Mouse (Mus musculus) MEL (cell line): Measurements from ENCODE around the gene Odc1. TPM values are rescaled to one million over a fixed set of nuclear protein-coding genes. Genes with fewer than 3 reads are reported as not detected.

Experiments
- DNase-seq: peaks from one replicate; pipeline ENCODE4 v3.0.0; 2011; ENCODE audit warnings: low read depth, low spot score
- H3K27ac ChIP-seq: 2 replicates; pipeline ENCODE4 v1.5.1; 2012; ENCODE audit warnings: low read depth, mild to moderate bottlenecking, control low read depth, low read length, moderate library complexity; ENCODE audit not compliant: control insufficient read depth
- H3K27me3 ChIP-seq, 2 experiments: fragments of 150-350 bp in 1 of 2; sonication (generic) in 1 of 2; 2 replicates each; pipeline ENCODE4 v1.6.1; 2012; ENCODE audit warnings: low read length in 2 of 2, mild to moderate bottlenecking in 2 of 2, improper control_type of control experiment in 1 of 2, moderate library complexity in 1 of 2; ENCODE audit not compliant: insufficient read depth in 2 of 2, control insufficient read depth in 1 of 2
- H3K36me3 ChIP-seq, 2 experiments: 2 replicates each; pipeline ENCODE4 v1.6.1; 2012 to 2014; ENCODE audit warnings: low read length in 2 of 2, improper control_type of control experiment in 1 of 2, inconsistent platforms in 1 of 2, mild to moderate bottlenecking in 1 of 2; ENCODE audit not compliant: insufficient read depth in 2 of 2, control insufficient read depth in 1 of 2
- H3K4me1 ChIP-seq, 2 experiments: fragments of 150-350 bp in 1 of 2; sonication (generic) in 1 of 2; 2 replicates each; pipeline ENCODE4 v1.6.1; 2012; ENCODE audit warnings: low read length in 2 of 2, improper control_type of control experiment in 1 of 2, mild to moderate bottlenecking in 1 of 2; ENCODE audit not compliant: insufficient read depth in 2 of 2, control insufficient read depth in 1 of 2
- H3K4me3 ChIP-seq, 2 experiments: fragments of 150-350 bp in 1 of 2; sonication (generic) in 1 of 2; 2 replicates each; pipeline ENCODE4 v1.5.1; 2012; ENCODE audit warnings: low read depth in 2 of 2, low read length in 2 of 2, mild to moderate bottlenecking in 2 of 2, moderate library complexity in 2 of 2, control low read depth in 1 of 2, improper control_type of control experiment in 1 of 2; ENCODE audit not compliant: control insufficient read depth in 1 of 2, insufficient read depth in 1 of 2
- H3K79me2 ChIP-seq: 2 replicates; pipeline ENCODE4 v1.6.1; 2012; ENCODE audit warnings: mild to moderate bottlenecking, low read length, moderate library complexity; ENCODE audit not compliant: control insufficient read depth, poor library complexity, insufficient read depth
- H3K9ac ChIP-seq: 2 replicates; pipeline ENCODE4 v1.6.1; 2012; ENCODE audit warnings: low read depth, mild to moderate bottlenecking, control low read depth, low read length, moderate library complexity; ENCODE audit not compliant: control insufficient read depth, poor library complexity, severe bottlenecking
- H3K9me3 ChIP-seq: fragments of 150-350 bp; sonication (generic); replicated peaks from 2 replicates; pipeline ENCODE4 v1.6.1; 2012; ENCODE audit warnings: mild to moderate bottlenecking, low read length, improper control_type of control experiment, moderate library complexity; ENCODE audit not compliant: insufficient read depth
- BHLHE40 ChIP-seq: IDR thresholded peaks from 2 replicates; pipeline ENCODE4 v1.6.1; 2012; ENCODE audit warnings: low read depth, mild to moderate bottlenecking, inconsistent platforms, low read length, improper control_type of control experiment, borderline replicate concordance
- CHD1 ChIP-seq: IDR thresholded peaks from 2 replicates; pipeline ENCODE4 v1.6.1; 2012; ENCODE audit warnings: low read depth, mild to moderate bottlenecking, inconsistent platforms, low read length, improper control_type of control experiment
- CHD2 ChIP-seq: IDR thresholded peaks from 2 replicates; pipeline ENCODE4 v1.6.1; 2011; ENCODE audit warnings: low read length, improper control_type of control experiment
- CTCF ChIP-seq, 3 experiments: IDR thresholded peaks in 2 of 3; conservative IDR thresholded peaks in 1 of 3; 2 replicates each; pipeline ENCODE4 v1.5.1; 2011 to 2012; ENCODE audit warnings: low read length in 3 of 3, low read depth in 2 of 3, mild to moderate bottlenecking in 2 of 3, improper control_type of control experiment in 1 of 3, inconsistent platforms in 1 of 3, mixed read lengths in 1 of 3, moderate library complexity in 1 of 3; ENCODE audit not compliant: control insufficient read depth in 1 of 3, insufficient read depth in 1 of 3, poor library complexity in 1 of 3, severe bottlenecking in 1 of 3
- E2F4 ChIP-seq: IDR thresholded peaks from 2 replicates; pipeline ENCODE4 v1.6.1; 2011; ENCODE audit warnings: low read depth, low read length, improper control_type of control experiment, borderline replicate concordance
- ELF1 ChIP-seq: IDR thresholded peaks from 2 replicates; pipeline ENCODE4 v1.6.1; 2014; ENCODE audit warnings: low read depth, mild to moderate bottlenecking, inconsistent platforms, low read length, improper control_type of control experiment, moderate library complexity
- EP300 ChIP-seq, 2 experiments: IDR thresholded peaks; 2 replicates each; pipeline ENCODE4 v1.6.1; 2011; ENCODE audit warnings: improper control_type of control experiment in 2 of 2, low read length in 2 of 2, low read depth in 1 of 2, mild to moderate bottlenecking in 1 of 2
- GABPA ChIP-seq: IDR thresholded peaks from 2 replicates; pipeline ENCODE4 v1.6.1; 2012; ENCODE audit warnings: low read depth, mild to moderate bottlenecking, inconsistent platforms, low read length, improper control_type of control experiment, moderate library complexity
- GATA1 ChIP-seq: IDR thresholded peaks from 2 replicates; pipeline ENCODE4 v1.6.1; 2011; ENCODE audit warnings: low read depth, low read length, improper control_type of control experiment
- HCFC1 ChIP-seq: IDR thresholded peaks from 2 replicates; pipeline ENCODE4 v1.6.1; 2012; ENCODE audit warnings: low read depth, mild to moderate bottlenecking, inconsistent platforms, low read length, improper control_type of control experiment, moderate library complexity
- JUND ChIP-seq: IDR thresholded peaks from 2 replicates; pipeline ENCODE4 v1.6.1; 2011; ENCODE audit warnings: low read depth, mild to moderate bottlenecking, improper control_type of control experiment, low read length
- KAT2A ChIP-seq: conservative IDR thresholded peaks from 2 replicates; pipeline ENCODE4 v1.6.1; 2012; ENCODE audit warnings: low read depth, low read length, improper control_type of control experiment, inconsistent platforms
- MAFK ChIP-seq: IDR thresholded peaks from 2 replicates; pipeline ENCODE4 v1.6.1; 2011; ENCODE audit warnings: low read depth, mild to moderate bottlenecking, low read length, improper control_type of control experiment, borderline replicate concordance
- MAX ChIP-seq: IDR thresholded peaks from 2 replicates; pipeline ENCODE4 v1.6.1; 2011; ENCODE audit warnings: low read length, improper control_type of control experiment
- MAZ ChIP-seq: IDR thresholded peaks from 2 replicates; pipeline ENCODE4 v1.6.1; 2012; ENCODE audit warnings: low read depth, mild to moderate bottlenecking, inconsistent platforms, low read length, improper control_type of control experiment
- MEF2A ChIP-seq: IDR thresholded peaks from 2 replicates; pipeline ENCODE4 v1.6.1; 2014; ENCODE audit warnings: low read depth, mild to moderate bottlenecking, inconsistent platforms, low read length, improper control_type of control experiment; ENCODE audit not compliant: poor library complexity, insufficient replicate concordance, severe bottlenecking; ENCODE audit errors: extremely low read depth
- MXI1 ChIP-seq: IDR thresholded peaks from 2 replicates; pipeline ENCODE4 v1.6.1; 2011; ENCODE audit warnings: mild to moderate bottlenecking, low read depth, low read length, improper control_type of control experiment
- MYB ChIP-seq: IDR thresholded peaks from 2 replicates; pipeline ENCODE4 v1.6.1; 2011; ENCODE audit warnings: mild to moderate bottlenecking, low read depth, low read length, improper control_type of control experiment
- MYC ChIP-seq: IDR thresholded peaks from 2 replicates; pipeline ENCODE4 v1.6.1; 2011; ENCODE audit warnings: low read depth, mild to moderate bottlenecking, low read length, improper control_type of control experiment, moderate library complexity
- NELFE ChIP-seq: IDR thresholded peaks from 2 replicates; pipeline ENCODE4 v1.6.1; 2011; ENCODE audit warnings: low read depth, low read length, improper control_type of control experiment
- POLR2A ChIP-seq, 2 experiments: IDR thresholded peaks; 2 replicates each; pipeline ENCODE4 v1.6.1; 2011 to 2012; ENCODE audit warnings: low read length in 2 of 2, mild to moderate bottlenecking in 2 of 2, control low read depth in 1 of 2, improper control_type of control experiment in 1 of 2, low read depth in 1 of 2, moderate library complexity in 1 of 2; ENCODE audit not compliant: control insufficient read depth in 1 of 2, insufficient read depth in 1 of 2, poor library complexity in 1 of 2
- POLR2AphosphoS2 ChIP-seq: IDR thresholded peaks from 2 replicates; pipeline ENCODE4 v1.6.1; 2011; ENCODE audit warnings: low read length, improper control_type of control experiment
- POLR2AphosphoS5 ChIP-seq: IDR thresholded peaks from 2 replicates; pipeline ENCODE4 v1.6.1; 2012; ENCODE audit warnings: low read depth, borderline replicate concordance, mild to moderate bottlenecking, inconsistent platforms, low read length, moderate library complexity, mixed read lengths
- RAD21 ChIP-seq: IDR thresholded peaks from 2 replicates; pipeline ENCODE4 v1.6.1; 2011; ENCODE audit warnings: mild to moderate bottlenecking, low read depth, low read length, improper control_type of control experiment
- RCOR1 ChIP-seq: IDR thresholded peaks from 2 replicates; pipeline ENCODE4 v1.6.1; 2012; ENCODE audit warnings: low read depth, mild to moderate bottlenecking, inconsistent platforms, low read length, improper control_type of control experiment
- SIN3A ChIP-seq: IDR thresholded peaks from 2 replicates; pipeline ENCODE4 v1.6.1; 2012; ENCODE audit warnings: low read length, improper control_type of control experiment, inconsistent platforms
- TAL1 ChIP-seq: IDR thresholded peaks from 2 replicates; pipeline ENCODE4 v1.6.1; 2012; ENCODE audit warnings: mild to moderate bottlenecking, inconsistent platforms, low read length, moderate library complexity, mixed read lengths
- TBP ChIP-seq: IDR thresholded peaks from 2 replicates; pipeline ENCODE4 v1.8.0; 2011; ENCODE audit warnings: low read depth, low read length, improper control_type of control experiment
- TCF12 ChIP-seq: IDR thresholded peaks from 2 replicates; pipeline ENCODE4 v1.6.1; 2014; ENCODE audit warnings: low read depth, mild to moderate bottlenecking, inconsistent platforms, low read length, improper control_type of control experiment, moderate library complexity
- UBTF ChIP-seq: IDR thresholded peaks from 2 replicates; pipeline ENCODE4 v1.6.1; 2012; ENCODE audit warnings: low read depth, mild to moderate bottlenecking, inconsistent platforms, low read length, improper control_type of control experiment, moderate library complexity, borderline replicate concordance; ENCODE audit not compliant: insufficient read depth
- USF1 ChIP-seq: IDR thresholded peaks from 2 replicates; pipeline ENCODE4 v1.6.1; 2014; ENCODE audit warnings: low read depth, mild to moderate bottlenecking, inconsistent platforms, low read length, improper control_type of control experiment, moderate library complexity
- USF2 ChIP-seq, 2 experiments: IDR thresholded peaks; 2 replicates each; pipeline ENCODE4 v1.6.1; 2011 to 2012; ENCODE audit warnings: improper control_type of control experiment in 2 of 2, low read length in 2 of 2, borderline replicate concordance in 1 of 2, inconsistent platforms in 1 of 2, low read depth in 1 of 2, mild to moderate bottlenecking in 1 of 2; ENCODE audit not compliant: insufficient read depth in 1 of 2
- ZKSCAN1 ChIP-seq: IDR thresholded peaks from 2 replicates; pipeline ENCODE4 v1.6.1; 2012; ENCODE audit warnings: low read depth, mild to moderate bottlenecking, inconsistent platforms, low read length, improper control_type of control experiment, moderate library complexity
- ZMIZ1 ChIP-seq: IDR thresholded peaks from 2 replicates; pipeline ENCODE4 v1.6.1; 2012; ENCODE audit warnings: low read depth, mild to moderate bottlenecking, inconsistent platforms, low read length, improper control_type of control experiment, moderate library complexity
- ZNF384 ChIP-seq: IDR thresholded peaks from 2 replicates; pipeline ENCODE4 v1.6.1; 2012; ENCODE audit warnings: low read depth, mild to moderate bottlenecking, inconsistent platforms, low read length, improper control_type of control experiment
- polyA plus RNA-seq, 2 experiments: library from polyadenylated mRNA; stranded (reverse) in 1 of 2; unstranded in 1 of 2; fragments of >175 nt in 1 of 2; fragments of >200 nt in 1 of 2; gene quantifications; 2 replicates each; pipeline versions ENCODE4 v1.2.1 to v1.2.4; 2012; ENCODE audit warnings: low replicate concordance in 2 of 2, low read depth in 1 of 2; ENCODE audit not compliant: insufficient read length in 2 of 2, insufficient read depth in 1 of 2, missing spikeins in 1 of 2
- total RNA-seq: library from RNA; depleted of rRNA; stranded (reverse); fragments of 300-350 nt; gene quantifications from 2 replicates; pipeline ENCODE4 v1.2.3, GENCODE M21; 2012

Gene Odc1
- total and polyA plus RNA-seq, 3 experiments, result 639 to 720 (median 677) TPM

DNA sequence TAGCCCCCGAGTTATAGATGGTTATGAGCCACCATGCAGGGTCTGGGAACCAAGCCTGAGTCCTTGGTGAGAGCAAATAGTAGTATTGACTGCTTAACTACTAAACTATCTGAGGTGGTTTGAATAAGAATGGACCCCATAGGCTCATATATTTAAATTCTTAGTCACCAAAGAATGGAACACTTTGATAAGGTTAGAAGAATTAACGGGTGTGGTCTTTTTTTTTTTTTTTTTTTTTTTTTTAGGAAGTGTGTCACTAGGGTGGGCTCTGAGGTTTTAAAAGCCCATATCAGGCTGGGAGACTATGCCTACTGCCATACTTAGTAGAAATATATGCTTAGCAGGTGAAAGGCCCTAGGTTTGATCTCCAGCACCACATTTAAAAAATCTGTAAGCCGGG, 8.4 kb upstream of the Odc1 start (continued):
- 0 out of 2 replicates have a peak, but pooled peaks have one; percentile 12 for TF ChIP-seq TCF12
- TF ChIP-seq GATA1, result peak; percentile 36; the same call in 1 of the 2 replicates
- no peak for TF ChIP-seq HCFC1
- TF ChIP-seq ZNF384, result peak; percentile 91
- TF ChIP-seq RAD21, result no peak
- no peak for TF ChIP-seq CHD2
- no peak for TF ChIP-seq E2F4
- peak; percentile 10; the same call in 1 of the 2 replicates for TF ChIP-seq TAL1

DNA sequence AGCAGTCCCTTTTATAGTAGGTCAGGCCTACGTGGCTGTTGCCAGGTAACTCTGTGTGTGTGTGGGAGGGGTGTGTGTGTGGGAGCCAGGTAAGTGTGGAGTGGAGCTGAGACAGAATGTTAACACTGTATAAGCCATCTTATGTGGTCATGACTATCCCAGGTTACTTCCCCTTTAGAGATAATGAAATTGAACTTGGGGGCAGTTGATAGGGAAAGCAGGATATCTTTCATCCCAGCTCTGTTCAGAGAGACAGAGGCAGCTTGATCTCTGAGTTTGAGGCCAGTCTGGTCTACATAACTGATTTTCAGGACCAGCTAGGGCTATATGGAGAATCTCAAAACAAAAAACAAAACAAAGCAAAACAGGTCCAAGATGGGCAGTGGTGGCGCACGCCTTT, 7.4 kb upstream of the Odc1 start:
- Histone ChIP-seq H3K27me3 (no peaks in the 10 kb centered on the region), H3K36me3 (peaks cover 0 to 43% of the 10 kb centered on the region in 2 experiments; a peak in 2 of 4 replicates), H3K9ac (no peak overlapping the region), H3K4me1 (peaks cover 18 to 49% of the 10 kb centered on the region in 2 experiments), H3K27ac (peak overlapping the region; percentile 94), H3K4me3 (no peak overlapping the region), H3K9me3 (no peaks in the 10 kb centered on the region), H3K79me2 (no peaks in the 10 kb centered on the region)
- DNase-seq, result peak; percentile 73
- no peak for TF ChIP-seq POLR2AphosphoS5
- no peak for TF ChIP-seq USF1
- no peak for TF ChIP-seq MYC
- no peak for TF ChIP-seq CTCF (IDR thresholded peaks at IDR 0.05 in 2 of 3, conservative IDR thresholded peaks at IDR 0.05 in 1 of 3; ENCODE audit: control insufficient read depth in 1 of 3, insufficient read depth in 1 of 3, low read depth in 2 of 3, low read length in 3 of 3, poor library complexity in 1 of 3, severe bottlenecking in 1 of 3)
- no peak for TF ChIP-seq GABPA
- TF ChIP-seq MAFK, result no peak
- TF ChIP-seq ZMIZ1, result no peak
- TF ChIP-seq POLR2AphosphoS2, result no peak
- no peak for TF ChIP-seq RAD21
- no peak for TF ChIP-seq BHLHE40
- TF ChIP-seq E2F4, result no peak
- TF ChIP-seq EP300 (IDR thresholded peaks at IDR 0.05; ENCODE audit: low read depth in 1 of 2, low read length in 2 of 2), result peak; percentile 74 to 87
- TF ChIP-seq ELF1, result no peak
- peak; percentile 66; the same call in 1 of the 2 replicates for TF ChIP-seq RCOR1
- 0 out of 2 replicates have a peak, but pooled peaks have one; percentile 27 for TF ChIP-seq MAX
- no peak for TF ChIP-seq CHD2
- no peak for TF ChIP-seq CHD1
- peak; percentile 16; the same call in 1 of the 2 replicates for TF ChIP-seq MXI1
- peak; percentile 77 for TF ChIP-seq TCF12
- no peak for TF ChIP-seq JUND
- no peak for TF ChIP-seq SIN3A
- TF ChIP-seq MEF2A, result no peak
- no peak for TF ChIP-seq MAZ
- TF ChIP-seq UBTF, result no peak
- no peak for TF ChIP-seq ZNF384
- no peak for TF ChIP-seq NELFE
- no peak for TF ChIP-seq MYB
- no peak for TF ChIP-seq KAT2A
- TF ChIP-seq USF2 (IDR thresholded peaks at IDR 0.05; ENCODE audit: borderline replicate concordance in 1 of 2, insufficient read depth in 1 of 2, low read depth in 1 of 2, low read length in 2 of 2), result no peak
- TF ChIP-seq HCFC1, result no peak
- TF ChIP-seq GATA1, result peak; percentile 74
- TF ChIP-seq TBP, result no peak
- no peak for TF ChIP-seq POLR2A (IDR thresholded peaks at IDR 0.05; ENCODE audit: control insufficient read depth in 1 of 2, insufficient read depth in 1 of 2, low read depth in 1 of 2, low read length in 2 of 2, poor library complexity in 1 of 2)
- no peak for TF ChIP-seq ZKSCAN1
